Mouse (Mus musculus): ENCODE results near the gene Cdca3. TPM values are rescaled to one million over a fixed set of nuclear protein-coding genes. Genes with fewer than 3 reads are reported as not detected.
A peak's percentile ranks its signal among the peaks of the same experiment; 100 is the strongest.
"Not testable (repeated sequence)": the region's sequence is repeated elsewhere in the genome, so short reads cannot be mapped to it uniquely, and the experiment has no call there.

The Cdca3 gene
- polyA plus RNA-seq, 1 experiment from 2014 or later: 23.7 TPM

DNA sequence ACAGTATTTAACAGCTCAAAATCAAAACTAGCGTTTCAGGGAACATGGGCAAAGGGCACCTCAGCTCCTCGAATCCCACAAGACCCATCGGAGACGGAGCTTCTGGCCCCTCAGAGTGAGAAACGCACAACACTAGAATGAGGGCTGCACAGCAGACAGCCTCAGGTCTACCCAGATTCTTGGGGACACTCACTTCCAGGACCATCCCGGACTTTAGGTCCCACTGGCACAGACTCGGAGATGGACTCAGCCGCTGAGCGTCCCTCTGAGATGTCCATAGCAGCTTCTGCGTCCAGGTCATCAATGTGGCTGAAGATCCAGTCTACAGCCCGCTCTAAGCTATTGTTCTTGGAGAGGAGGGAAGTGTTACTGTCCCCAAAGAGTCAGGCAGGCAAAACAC, 12.2 kb upstream of the Cdca3 start:
- no peaks in the 10 kb centered on the region for H3K9me3 ChIP-seq (replicated peaks)

DNA sequence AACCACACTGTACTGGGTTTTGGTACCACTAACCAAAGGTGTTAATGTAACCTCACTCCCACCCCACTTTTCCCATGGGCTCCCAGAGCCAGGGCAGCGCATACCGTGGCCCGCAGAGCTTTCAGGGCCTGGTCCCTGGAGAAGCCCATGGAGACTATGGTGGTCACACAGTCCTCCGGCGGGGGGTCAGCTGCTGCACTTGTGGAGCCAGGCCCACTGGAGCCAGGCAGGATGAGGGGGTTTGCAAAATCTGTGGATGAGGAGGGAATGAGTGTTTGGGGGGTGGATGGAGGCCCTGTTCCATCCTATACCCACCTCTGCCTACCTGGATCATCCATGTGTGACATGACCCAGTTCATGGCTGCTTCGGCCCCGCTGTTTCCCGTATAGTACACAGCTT, 11.8 kb upstream of the Cdca3 start:
- Histone ChIP-seq H3K36me3 (peaks cover 72% of the 10 kb centered on the region), H3K9me3 (replicated peaks) (no peaks in the 10 kb centered on the region), H3K4me2 (no peak overlapping the region), H3K27ac (replicated peaks) (no peak overlapping the region), H3K9ac (replicated peaks) (no peak overlapping the region), H3K4me3 (replicated peaks) (no peak overlapping the region), H3K27me3 (replicated peaks) (no peaks in the 10 kb centered on the region), H3K4me1 (peaks cover 20% of the 10 kb centered on the region)
- no peak for ATAC-seq (ENCODE audit: low FRiP score)
- 96% methylated on average over 8 of the region's 8 CpGs for WGBS

More for the DNA sequence above, 12.2 kb upstream of the Cdca3 start:
- Histone ChIP-seq H3K4me3 (replicated peaks) (no peak overlapping the region), H3K9ac (replicated peaks) (no peak overlapping the region), H3K4me2 (no peak overlapping the region), H3K27me3 (replicated peaks) (no peaks in the 10 kb centered on the region), H3K27ac (replicated peaks) (no peak overlapping the region), H3K36me3 (peaks cover 67% of the 10 kb centered on the region), H3K4me1 (peaks cover 24% of the 10 kb centered on the region)
- 95% methylated on average over 11 of the region's 11 CpGs for WGBS
- ATAC-seq (ENCODE audit: low FRiP score): no peak

DNA sequence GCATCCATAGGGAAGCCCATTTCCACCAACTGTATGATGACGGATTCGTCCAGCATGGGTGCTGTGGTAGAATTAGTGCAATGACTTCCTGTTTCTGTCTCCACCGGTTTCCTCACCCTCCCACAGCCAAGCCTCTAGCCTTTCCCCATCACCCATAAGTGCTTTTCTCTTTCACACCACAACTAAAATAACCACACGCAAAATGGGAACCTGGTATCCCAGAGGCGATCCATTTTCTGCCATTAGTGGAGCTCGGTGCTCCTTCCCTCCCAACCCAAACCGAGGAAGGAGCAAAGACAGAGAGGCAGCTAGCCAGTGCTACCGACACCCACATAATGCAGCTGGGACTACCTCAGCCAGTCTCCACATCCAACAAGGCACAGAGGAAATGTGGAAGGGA, 11.4 kb upstream of the Cdca3 start:
- ATAC-seq (ENCODE audit: low FRiP score): no peak
- Histone ChIP-seq H3K9me3 (replicated peaks) (no peaks in the 10 kb centered on the region), H3K9ac (replicated peaks) (no peak overlapping the region), H3K4me2 (no peak overlapping the region), H3K27ac (replicated peaks) (no peak overlapping the region), H3K4me3 (replicated peaks) (no peak overlapping the region), H3K4me1 (peaks cover 16% of the 10 kb centered on the region), H3K27me3 (replicated peaks) (no peaks in the 10 kb centered on the region), H3K36me3 (peaks cover 76% of the 10 kb centered on the region)
- WGBS: 91% methylated on average over 8 of the region's 8 CpGs

DNA sequence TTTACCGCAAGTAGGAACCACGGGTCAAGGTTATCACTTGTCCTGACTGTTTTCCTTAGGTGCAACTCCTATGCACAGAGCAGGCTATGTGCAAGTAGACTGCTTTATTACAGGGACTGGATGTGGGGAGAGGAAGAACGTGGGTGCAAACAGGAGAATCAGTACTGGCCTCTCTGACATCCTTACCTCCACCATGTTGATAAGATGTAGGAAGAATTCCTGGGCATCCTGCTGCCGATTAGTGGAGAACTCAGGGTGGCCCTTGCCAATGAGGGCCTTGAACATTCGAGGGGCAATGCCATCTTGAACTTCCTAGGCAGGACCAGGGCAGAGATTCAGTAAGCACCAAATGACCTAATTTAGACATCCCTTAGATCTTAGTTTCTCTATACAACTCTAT, 8.5 kb upstream of the Cdca3 start:
- Histone ChIP-seq H3K9ac (replicated peaks) (no peak overlapping the region), H3K4me2 (no peak overlapping the region), H3K27me3 (replicated peaks) (no peaks in the 10 kb centered on the region), H3K9me3 (replicated peaks) (no peaks in the 10 kb centered on the region), H3K4me3 (replicated peaks) (no peak overlapping the region), H3K4me1 (no peaks in the 10 kb centered on the region), H3K27ac (replicated peaks) (no peak overlapping the region), H3K36me3 (peaks cover 100% of the 10 kb centered on the region)
- WGBS: 96% methylated on average over 5 of the region's 5 CpGs
- ATAC-seq (ENCODE audit: low FRiP score): no peak

DNA sequence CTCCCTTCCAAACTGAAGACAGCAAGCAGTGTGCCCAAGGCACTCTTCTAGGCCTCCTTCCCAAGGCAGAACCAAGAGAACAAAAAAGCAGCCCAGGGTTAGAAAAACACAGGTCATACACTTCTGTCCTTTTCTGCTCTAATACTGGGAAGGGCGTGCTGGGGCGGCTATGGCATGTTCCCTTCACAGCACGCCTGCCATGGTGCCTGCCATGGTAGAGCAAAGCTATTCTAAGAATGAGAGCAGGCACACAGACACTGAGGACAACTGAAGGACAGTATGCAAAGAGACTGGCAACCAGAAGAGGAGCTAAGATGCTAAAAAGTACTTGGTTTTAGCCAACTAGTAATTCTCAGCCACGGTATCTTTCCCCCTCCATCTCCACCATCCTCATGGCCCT, 7.3 kb upstream of the Cdca3 start:
- ATAC-seq (ENCODE audit: low FRiP score): no peak
- Histone ChIP-seq H3K27ac (replicated peaks) (no peak overlapping the region), H3K4me2 (no peak overlapping the region), H3K4me3 (replicated peaks) (no peak overlapping the region), H3K36me3 (peaks cover 93% of the 10 kb centered on the region), H3K9ac (replicated peaks) (no peak overlapping the region), H3K27me3 (replicated peaks) (no peaks in the 10 kb centered on the region), H3K4me1 (peaks cover under 1% of the 10 kb centered on the region; the same call in 1 of the 2 replicates), H3K9me3 (replicated peaks) (no peaks in the 10 kb centered on the region)
- WGBS: 94% methylated on average over 4 of the region's 4 CpGs

DNA sequence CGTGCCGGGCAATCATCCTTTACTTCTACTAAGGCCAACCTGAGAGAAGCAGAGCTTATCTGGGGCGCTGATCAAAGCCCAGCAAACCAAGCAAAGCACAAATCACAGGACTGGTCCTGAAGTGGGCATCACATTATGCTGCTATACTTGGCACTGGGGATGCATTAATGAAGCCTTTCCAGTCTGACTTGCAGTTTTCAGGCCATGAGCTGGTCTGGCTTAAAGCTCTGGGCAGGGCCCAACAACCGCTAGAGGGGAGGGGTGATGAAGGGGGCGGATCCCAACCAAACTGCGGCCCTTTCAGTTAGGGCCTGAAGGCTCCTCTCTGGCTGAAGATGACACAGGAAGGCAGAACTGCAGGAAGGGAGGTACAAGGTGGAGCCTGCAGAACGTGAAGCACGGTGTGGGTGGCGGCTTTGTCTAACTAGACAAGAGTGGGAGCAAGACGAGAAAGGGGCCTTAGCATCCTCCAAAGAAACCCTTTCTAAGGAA, 1.2 kb upstream of the Cdca3 start:
- Histone ChIP-seq H3K36me3 (peaks cover 32% of the 10 kb centered on the region), H3K4me2 (peak overlapping the region; percentile 90), H3K4me3 (replicated peaks) (peak overlapping the region; percentile 75), H3K4me1 (peaks cover 23% of the 10 kb centered on the region), H3K27ac (replicated peaks) (peak overlapping the region; percentile 90), H3K9me3 (replicated peaks) (no peaks in the 10 kb centered on the region), H3K27me3 (replicated peaks) (no peaks in the 10 kb centered on the region), H3K9ac (replicated peaks) (peak overlapping the region; percentile 68)
- WGBS: 21% methylated on average over 10 of the region's 10 CpGs
- no peak for ATAC-seq (ENCODE audit: low FRiP score)

DNA sequence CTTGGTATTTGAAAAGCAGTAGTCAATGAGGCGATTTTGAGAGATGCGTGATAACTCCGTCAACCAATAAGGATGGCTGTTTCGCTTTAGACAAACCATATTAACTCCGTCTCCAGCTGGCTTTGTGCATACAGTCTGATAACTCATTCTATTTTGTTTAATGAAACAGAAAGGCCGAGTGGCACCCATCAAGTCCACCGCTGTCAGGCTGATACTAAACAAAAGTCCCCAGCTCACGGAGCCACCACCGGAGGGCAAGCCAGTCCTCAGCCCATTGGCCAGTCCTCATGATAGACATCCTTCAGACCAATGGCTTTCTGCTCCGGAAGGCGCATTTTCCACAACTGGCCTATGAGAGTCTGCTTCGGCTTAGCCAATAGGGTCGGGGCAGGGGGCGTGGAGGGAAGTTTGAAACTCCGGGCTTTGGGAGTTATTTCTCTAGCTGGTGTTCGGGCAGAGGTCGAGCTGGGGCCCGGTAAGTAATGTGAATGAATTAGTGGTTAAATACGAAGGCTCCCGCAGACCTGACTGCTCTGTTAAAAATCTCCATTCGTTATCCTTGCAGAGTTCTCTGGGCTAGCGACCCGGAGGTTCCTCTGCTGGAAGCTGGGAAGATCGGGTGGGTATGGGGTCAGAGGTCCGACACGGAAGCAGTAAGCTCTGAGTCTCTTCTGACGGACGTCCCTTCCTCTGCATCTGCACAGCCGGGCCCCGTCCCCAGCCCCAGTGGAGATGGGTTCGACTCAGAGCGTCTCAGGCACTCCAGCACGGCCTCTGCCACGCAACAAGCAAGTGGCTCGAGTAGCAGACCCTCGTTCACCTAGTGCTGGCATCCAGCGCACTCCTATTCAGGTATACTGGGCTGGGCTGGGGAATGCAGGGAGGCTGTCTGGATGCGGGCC, 703 bp downstream of the Cdca3 start:
- H3K36me3 ChIP-seq: peaks cover 13% of the 10 kb centered on the region
- WGBS: 1% methylated on average over 38 of the region's 38 CpGs
- H3K4me2 ChIP-seq: peak overlapping the region; percentile 70
- peak overlapping the region; percentile 75 for H3K4me3 ChIP-seq (replicated peaks)
- H3K27me3 ChIP-seq (replicated peaks): no peaks in the 10 kb centered on the region
- H3K4me1 ChIP-seq: peaks cover 23% of the 10 kb centered on the region
- H3K27ac ChIP-seq (replicated peaks): peak overlapping the region; percentile 90
- H3K9ac ChIP-seq (replicated peaks): peak overlapping the region; percentile 65
- no peaks in the 10 kb centered on the region for H3K9me3 ChIP-seq (replicated peaks)
- peak; percentile 90 for ATAC-seq (ENCODE audit: low FRiP score)

DNA sequence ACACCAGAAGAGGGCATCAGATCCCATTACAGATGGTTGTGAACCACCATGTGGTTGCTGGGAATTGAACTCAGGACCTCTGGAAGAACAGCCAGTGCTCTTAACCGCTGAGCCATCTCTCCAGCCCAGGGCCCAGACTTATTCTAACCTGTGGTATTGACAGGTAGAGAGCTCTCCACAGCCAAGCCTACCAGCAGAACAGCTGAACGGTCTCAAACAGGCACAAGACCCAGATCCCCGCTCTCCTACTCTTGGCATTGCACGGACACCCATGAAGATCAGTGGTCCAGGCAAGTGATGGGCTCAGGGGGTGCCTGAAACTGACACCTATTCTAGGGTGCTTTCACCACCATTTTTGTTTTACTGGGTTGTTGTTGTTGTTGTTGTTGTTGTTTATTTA, 1.9 kb downstream of the Cdca3 start:
- H3K9ac ChIP-seq (replicated peaks); ATAC-seq (ENCODE audit: low FRiP score); H3K27ac ChIP-seq (replicated peaks); H3K4me2 ChIP-seq; H3K27me3 ChIP-seq (replicated peaks); H3K9me3 ChIP-seq (replicated peaks); H3K36me3 ChIP-seq; H3K4me3 ChIP-seq (replicated peaks): not testable (repeated sequence)
- H3K4me1 ChIP-seq: peaks cover 23% of the 10 kb centered on the region
- WGBS: 94% methylated on average over 4 of the region's 4 CpGs

DNA sequence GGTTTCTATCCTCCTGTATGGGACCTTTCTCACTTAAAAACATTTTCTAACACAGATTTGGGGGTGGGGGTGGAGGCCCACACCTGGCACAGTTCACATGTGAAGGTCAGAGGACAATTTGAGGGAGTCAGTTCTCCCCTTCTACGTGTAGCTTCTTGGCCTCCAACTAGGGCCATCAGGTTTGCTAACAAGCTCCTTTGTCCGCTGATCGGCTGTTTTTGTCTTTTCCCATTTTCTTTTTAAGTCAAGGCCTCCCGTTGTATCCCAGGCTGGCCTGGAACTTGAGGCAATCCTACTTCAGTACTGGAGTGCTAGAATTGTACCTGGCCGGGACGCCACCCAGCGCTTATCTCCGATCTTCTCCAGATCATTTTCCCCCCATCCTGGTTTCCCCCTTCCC, 2.3 kb downstream of the Cdca3 start:
- peaks cover 23% of the 10 kb centered on the region for H3K4me1 ChIP-seq
- no peak overlapping the region for H3K9ac ChIP-seq (replicated peaks)
- H3K27me3 ChIP-seq (replicated peaks): no peaks in the 10 kb centered on the region
- no peaks in the 10 kb centered on the region for H3K36me3 ChIP-seq
- no peaks in the 10 kb centered on the region for H3K9me3 ChIP-seq (replicated peaks)
- ATAC-seq (ENCODE audit: low FRiP score): no peak
- H3K4me2 ChIP-seq: no peak overlapping the region
- no peak overlapping the region for H3K27ac ChIP-seq (replicated peaks)
- WGBS: 94% methylated on average over 8 of the region's 8 CpGs
- H3K4me3 ChIP-seq (replicated peaks): no peak overlapping the region

DNA sequence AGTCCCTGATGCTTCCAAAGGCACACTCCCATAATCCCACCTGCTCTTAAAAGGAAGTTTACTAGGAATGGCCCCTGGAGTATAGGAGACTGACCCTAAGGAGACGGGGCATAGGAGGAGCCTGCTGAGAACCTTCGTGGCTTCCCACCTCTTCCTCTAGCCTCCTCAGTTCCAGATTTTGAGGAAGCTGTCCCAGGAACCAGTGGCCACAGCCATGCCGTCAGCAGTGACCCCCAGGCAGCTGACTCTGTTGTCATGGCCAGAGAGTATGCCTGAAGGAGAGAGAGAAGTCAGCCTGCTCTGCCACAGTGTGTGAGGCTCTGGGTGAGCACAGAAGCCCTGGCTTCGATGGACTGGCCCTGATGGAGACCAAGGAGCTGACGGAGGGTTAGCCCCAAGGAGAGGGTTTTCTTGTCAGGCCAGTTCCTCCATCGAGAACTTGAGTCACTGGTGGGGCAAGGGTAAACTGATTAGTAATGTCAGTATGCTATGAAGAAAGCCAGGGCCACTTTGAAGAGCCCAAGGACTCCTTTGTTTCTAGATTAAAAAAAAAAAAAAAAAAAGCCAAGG, 5.2 kb downstream of the Cdca3 start:
- 86% methylated on average over 6 of the region's 6 CpGs for WGBS

DNA sequence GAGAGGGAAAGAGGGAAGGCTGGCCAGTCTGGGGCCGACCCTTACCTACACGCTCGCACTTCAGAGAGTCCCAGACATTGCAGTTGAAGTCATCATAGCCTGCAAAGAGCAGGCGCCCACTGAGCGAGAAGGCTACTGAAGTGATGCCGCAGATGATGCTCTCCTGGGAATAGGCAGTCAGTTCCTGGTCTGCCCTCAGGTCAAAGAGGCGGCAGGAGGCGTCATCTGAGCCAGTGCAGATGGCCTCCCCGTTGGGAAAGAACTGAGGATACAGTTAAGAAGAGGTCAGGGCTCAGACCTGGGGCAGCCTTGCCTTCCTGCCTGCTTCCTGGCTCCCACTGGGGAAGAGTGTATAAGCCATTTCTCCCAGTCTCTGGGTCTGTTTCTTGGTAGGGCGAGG, 6.2 kb downstream of the Cdca3 start:
- ATAC-seq (ENCODE audit: low FRiP score): no peak
- no peaks in the 10 kb centered on the region for H3K36me3 ChIP-seq
- no peak overlapping the region for H3K4me2 ChIP-seq
- no peak overlapping the region for H3K4me3 ChIP-seq (replicated peaks)
- no peaks in the 10 kb centered on the region for H3K27me3 ChIP-seq (replicated peaks)
- H3K4me1 ChIP-seq: peaks cover 8% of the 10 kb centered on the region
- H3K9ac ChIP-seq (replicated peaks): no peak overlapping the region
- H3K9me3 ChIP-seq (replicated peaks): no peaks in the 10 kb centered on the region
- 52% methylated on average over 10 of the region's 10 CpGs for WGBS
- no peak overlapping the region for H3K27ac ChIP-seq (replicated peaks)

More for the DNA sequence above, 5.2 kb downstream of the Cdca3 start:
- Histone ChIP-seq H3K9ac (replicated peaks) (no peak overlapping the region), H3K27me3 (replicated peaks) (no peaks in the 10 kb centered on the region), H3K27ac (replicated peaks) (no peak overlapping the region), H3K9me3 (replicated peaks) (no peaks in the 10 kb centered on the region), H3K4me3 (replicated peaks) (no peak overlapping the region), H3K36me3 (no peaks in the 10 kb centered on the region), H3K4me1 (peaks cover 9% of the 10 kb centered on the region), H3K4me2 (no peak overlapping the region)
- no peak for ATAC-seq (ENCODE audit: low FRiP score)

DNA sequence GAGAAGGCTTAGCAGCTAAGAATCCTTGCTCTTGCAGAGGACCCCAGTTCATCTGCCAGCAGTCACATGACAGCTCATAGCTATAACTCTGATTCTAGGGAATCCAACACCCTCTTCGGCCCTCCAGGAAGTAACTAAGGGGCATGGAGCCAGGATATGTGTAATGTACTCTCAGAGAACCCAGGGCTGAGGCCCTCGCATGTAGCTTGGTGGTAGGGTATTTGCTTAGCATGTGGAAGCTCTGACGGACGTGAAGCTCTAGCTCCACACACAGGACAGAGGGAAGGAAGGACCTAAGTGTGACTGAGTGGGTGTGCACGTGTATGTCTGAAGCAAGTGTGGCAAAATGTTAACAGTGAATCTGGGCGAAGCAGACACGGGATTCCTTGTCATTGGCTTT, 7.1 kb downstream of the Cdca3 start:
- H3K9ac ChIP-seq (replicated peaks): no peak overlapping the region
- H3K4me3 ChIP-seq (replicated peaks): no peak overlapping the region
- ATAC-seq (ENCODE audit: low FRiP score): no peak
- WGBS: 83% methylated on average over 7 of the region's 7 CpGs
- H3K36me3 ChIP-seq: peaks cover 3% of the 10 kb centered on the region
- H3K27me3 ChIP-seq (replicated peaks): no peaks in the 10 kb centered on the region
- H3K4me2 ChIP-seq: no peak overlapping the region
- H3K9me3 ChIP-seq (replicated peaks): no peaks in the 10 kb centered on the region
- no peak overlapping the region for H3K27ac ChIP-seq (replicated peaks)
- peaks cover 5% of the 10 kb centered on the region; the same call in 1 of the 2 replicates for H3K4me1 ChIP-seq
